Mouse (Mus musculus) C2C12 (cell line): ENCODE measurements at regions not wholly inside any gene's neighbourhood (a gene's known extent, or its start where the extent isn't known, plus 50 kb on each side); places are given as distances from the start of the nearest gene placed in this dataset.

Experiments used
- H3K27me3 ChIP-seq: one replicate; pipeline ENCODE4 v1.6.1; 2011; ENCODE audit not compliant: control insufficient read depth, insufficient read depth, insufficient read length
- H3K36me3 ChIP-seq: one replicate; pipeline ENCODE4 v1.6.1; 2011; ENCODE audit not compliant: control insufficient read depth, insufficient read depth
- H3K4me3 ChIP-seq: one replicate; pipeline ENCODE4 v1.5.1; 2011; ENCODE audit warnings: mild to moderate bottlenecking, control low read depth; ENCODE audit not compliant: poor library complexity, insufficient read depth, severe bottlenecking
- H3K79me2 ChIP-seq: one replicate; pipeline ENCODE4 v1.6.1; 2011; ENCODE audit not compliant: control insufficient read depth, insufficient read depth
- H3K79me3 ChIP-seq: one replicate; pipeline ENCODE4 v1.6.1; 2011; ENCODE audit warnings: low read depth, control low read depth
- H3ac ChIP-seq: one replicate; pipeline ENCODE3; 2011; ENCODE audit warnings: low read depth; ENCODE audit not compliant: control insufficient read depth, insufficient read length
- CEBPB ChIP-seq: IDR thresholded peaks from one replicate; pipeline ENCODE4 v1.6.1; 2011; ENCODE audit warnings: low read depth, mild to moderate bottlenecking, control low read depth, moderate library complexity
- CTCF ChIP-seq: IDR thresholded peaks from one replicate; pipeline ENCODE4 v1.5.1; 2011; ENCODE audit not compliant: control insufficient read depth, insufficient read depth, insufficient read length
- FOSL1 ChIP-seq: IDR thresholded peaks from one replicate; pipeline ENCODE4 v1.8.0; 2011; ENCODE audit warnings: mild to moderate bottlenecking, low read length; ENCODE audit not compliant: poor library complexity, insufficient read depth, severe bottlenecking
- MAX ChIP-seq: IDR thresholded peaks from one replicate; pipeline ENCODE4 v1.6.1; 2011; ENCODE audit warnings: mild to moderate bottlenecking, control low read depth
- MYOD1 ChIP-seq: IDR thresholded peaks from one replicate; pipeline ENCODE4 v1.6.1; 2011; ENCODE audit warnings: low read depth; ENCODE audit not compliant: control insufficient read depth, insufficient read length
- MYOG ChIP-seq: IDR thresholded peaks from one replicate; pipeline ENCODE4 v1.6.1; 2011; ENCODE audit not compliant: control insufficient read depth, insufficient read length; ENCODE audit errors: extremely low read depth
- USF1 ChIP-seq: IDR thresholded peaks from one replicate; pipeline ENCODE4 v1.6.1; 2011; ENCODE audit warnings: low read depth, mild to moderate bottlenecking, control low read depth, moderate library complexity

DNA sequence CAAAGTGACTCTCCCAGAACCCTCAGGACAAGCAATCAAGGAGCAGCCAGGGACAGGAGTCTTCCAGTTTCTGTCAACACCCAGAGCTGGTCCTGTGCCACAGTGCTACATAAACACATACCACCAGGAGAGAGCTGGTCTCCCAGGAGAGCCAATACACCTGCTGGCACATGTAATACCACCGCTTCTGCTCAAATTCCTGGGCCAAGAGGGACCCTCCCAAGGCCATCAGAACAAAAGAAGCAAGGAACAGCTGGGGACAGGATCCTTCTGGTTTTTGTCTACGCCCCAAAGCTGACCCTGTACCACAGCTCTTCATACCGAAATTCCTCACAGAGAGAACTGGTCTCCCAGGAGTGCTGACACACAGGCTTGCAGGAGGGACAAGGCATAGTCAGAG lies 695.4 kb upstream of the Tbl1xr1 start:
- H3K4me3 ChIP-seq = no peak overlapping the region
- H3K79me3 ChIP-seq = no peaks in the 10 kb centered on the region
- no peak overlapping the region for H3ac ChIP-seq
- TF ChIP-seq MYOG (no peak), CEBPB (no peak), USF1 (no peak), FOSL1 (no peak), MYOD1 (no peak), MAX (no peak), CTCF (no peak)
- H3K36me3 ChIP-seq = no peaks in the 10 kb centered on the region
- no peaks in the 10 kb centered on the region for H3K79me2 ChIP-seq
- no peaks in the 10 kb centered on the region for H3K27me3 ChIP-seq

GRCm38 (mm10) chr3:21403551-21403950 lies 672.9 kb upstream of the Tbl1xr1 start:
- no peak for TF ChIP-seq CEBPB
- TF ChIP-seq CTCF = no peak
- TF ChIP-seq USF1 = no peak
- no peak for TF ChIP-seq FOSL1
- no peak for TF ChIP-seq MAX
- Histone ChIP-seq H3ac (no peak overlapping the region), H3K36me3 (no peaks in the 10 kb centered on the region), H3K4me3 (no peak overlapping the region), H3K79me2 (no peaks in the 10 kb centered on the region), H3K79me3 (no peaks in the 10 kb centered on the region), H3K27me3 (no peaks in the 10 kb centered on the region)

DNA sequence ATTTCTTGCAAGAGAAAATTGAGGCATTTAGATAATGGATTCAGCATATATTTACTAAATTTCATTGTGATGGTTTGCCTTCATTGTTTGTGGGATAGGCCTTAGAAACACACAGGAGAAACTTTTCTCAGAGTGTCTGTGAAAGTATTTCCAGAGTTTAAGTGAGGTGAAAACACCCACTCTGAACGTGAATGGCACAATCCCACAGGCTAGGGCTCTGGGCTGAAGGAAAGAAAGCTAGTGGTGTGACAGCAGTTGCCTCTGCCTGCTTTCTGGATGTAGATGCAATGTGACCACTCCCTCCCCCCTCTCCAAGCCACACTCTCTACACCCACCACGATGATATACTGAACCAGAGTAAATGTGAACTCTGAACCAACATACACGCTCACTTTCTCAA lies 672.4 kb upstream of the Tbl1xr1 start:
- H3K36me3 ChIP-seq = no peaks in the 10 kb centered on the region
- TF ChIP-seq CEBPB (no peak), MAX (no peak), CTCF (no peak), MYOD1 (no peak), MYOG (no peak), USF1 (no peak), FOSL1 (no peak)
- H3K79me2 ChIP-seq = no peaks in the 10 kb centered on the region
- no peaks in the 10 kb centered on the region for H3K27me3 ChIP-seq
- no peaks in the 10 kb centered on the region for H3K79me3 ChIP-seq
- H3ac ChIP-seq = no peak overlapping the region
- H3K4me3 ChIP-seq = no peak overlapping the region

- no peaks in the 10 kb centered on the region for H3K27me3 ChIP-seq
- H3K36me3 ChIP-seq = no peaks in the 10 kb centered on the region
- H3K4me3 ChIP-seq = no peak overlapping the region
- H3K79me3 ChIP-seq = no peaks in the 10 kb centered on the region
- H3K79me2 ChIP-seq = no peaks in the 10 kb centered on the region
- TF ChIP-seq MAX (no peak), CTCF (no peak), USF1 (no peak), FOSL1 (no peak), MYOD1 (no peak), MYOG (no peak), CEBPB (no peak)
- H3ac ChIP-seq = no peak overlapping the region
Measured at GRCm38 (mm10) chr3:21407077-21407476, 669.4 kb upstream of the Tbl1xr1 start.

- Histone ChIP-seq H3K79me3 (no peaks in the 10 kb centered on the region), H3K27me3 (no peaks in the 10 kb centered on the region), H3K36me3 (no peaks in the 10 kb centered on the region), H3K4me3 (no peak overlapping the region), H3ac (no peak overlapping the region), H3K79me2 (no peaks in the 10 kb centered on the region)
- TF ChIP-seq CEBPB = no peak
- no peak for TF ChIP-seq MAX
- no peak for TF ChIP-seq USF1
- TF ChIP-seq CTCF = no peak
- TF ChIP-seq MYOG = no peak
- TF ChIP-seq MYOD1 = no peak
Measured at GRCm38 (mm10) chr3:21412010-21412409, 664.4 kb upstream of the Tbl1xr1 start.

DNA sequence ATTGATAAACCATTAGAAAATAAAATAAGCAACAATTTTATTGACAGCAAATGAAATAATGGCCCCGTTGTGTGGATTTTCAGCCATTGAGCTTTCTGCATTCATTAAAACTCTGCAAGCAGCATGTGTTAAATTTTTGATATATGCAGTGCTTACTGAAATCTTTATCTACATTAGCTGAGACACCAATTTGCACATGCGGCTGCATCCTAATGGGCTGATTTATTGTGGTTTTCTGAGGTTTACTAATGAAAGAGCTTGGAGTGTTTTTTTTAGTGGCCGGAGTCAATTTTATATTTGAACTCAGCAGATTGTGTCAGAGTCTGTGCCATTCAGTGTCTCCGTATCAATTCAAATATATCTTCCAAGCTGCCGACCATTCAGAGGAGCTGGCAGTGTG lies 653.3 kb upstream of the Tbl1xr1 start:
- no peak overlapping the region for H3ac ChIP-seq
- no peaks in the 10 kb centered on the region for H3K79me2 ChIP-seq
- H3K79me3 ChIP-seq = no peaks in the 10 kb centered on the region
- no peaks in the 10 kb centered on the region for H3K36me3 ChIP-seq
- H3K27me3 ChIP-seq = no peaks in the 10 kb centered on the region
- TF ChIP-seq USF1 (no peak), FOSL1 (no peak), CTCF (no peak), MYOD1 (no peak), MAX (no peak), CEBPB (no peak), MYOG (no peak)
- no peak overlapping the region for H3K4me3 ChIP-seq
